In the genomic region with DNA sequence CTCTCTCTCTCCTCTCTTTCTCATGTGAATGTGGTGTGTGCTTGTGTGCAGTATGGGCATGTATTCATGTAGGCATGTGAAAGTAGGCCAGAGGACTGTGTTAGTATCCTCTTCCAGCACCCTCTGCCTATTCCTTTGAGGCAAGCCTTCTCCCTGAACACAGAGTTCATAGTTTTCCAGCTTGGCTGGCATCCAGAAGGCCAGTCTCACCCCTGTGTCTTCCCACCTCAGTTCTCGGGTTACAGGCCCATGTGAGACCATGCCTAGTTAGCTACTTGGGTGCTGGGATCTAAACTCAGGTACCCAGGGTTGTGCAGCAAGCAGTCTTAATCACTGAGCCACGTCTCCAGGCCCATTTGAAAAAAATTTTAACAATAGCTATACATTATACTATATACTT, we compare ENCODE assay signal across 19 mouse cellular contexts. TPM values are rescaled to one million over a fixed set of nuclear protein-coding genes. Genes with fewer than 3 reads are reported as not detected.
"Had no signal": no experiment of that assay in that cellular context is flagged by ENCODE, and none has a peak within 500 bp of the region (broad histone marks: within the 10 kb centered on the region; RNA-seq: fewer than 3 reads in every experiment).

No protein-coding gene starts in this region.

- H3K27me3 ChIP-seq: intestine, embryonic 15.5 days; limb, embryonic 13.5 days; liver, embryonic 12.5 days; liver, embryonic 15.5 days; midbrain, embryonic 12.5 days; midbrain, embryonic 15.5 days; neural tube, embryonic 12.5 days; neural tube, embryonic 15.5 days had no signal

- H3K36me3 ChIP-seq: intestine, embryonic 15.5 days; limb, embryonic 10.5 days; limb, embryonic 13.5 days; liver, embryonic 12.5 days; liver, embryonic 15.5 days; midbrain, embryonic 12.5 days; midbrain, embryonic 15.5 days; neural tube, embryonic 12.5 days; neural tube, embryonic 15.5 days had no signal

- H3K27ac ChIP-seq: intestine, embryonic 15.5 days; layer of hippocampus, adult 2 months; limb, embryonic 10.5 days; limb, embryonic 13.5 days; liver, embryonic 12.5 days; liver, embryonic 15.5 days; midbrain, embryonic 12.5 days; midbrain, embryonic 15.5 days; neural tube, embryonic 12.5 days; neural tube, embryonic 15.5 days had no signal

- H3K9ac ChIP-seq: intestine, embryonic 15.5 days; limb, embryonic 13.5 days; liver, embryonic 12.5 days; liver, embryonic 15.5 days; midbrain, embryonic 12.5 days; midbrain, embryonic 15.5 days; neural tube, embryonic 12.5 days; neural tube, embryonic 15.5 days had no signal

- H3K4me3 ChIP-seq: intestine, embryonic 15.5 days; layer of hippocampus, adult 2 months; limb, embryonic 10.5 days; limb, embryonic 13.5 days; liver, embryonic 12.5 days; liver, embryonic 15.5 days; midbrain, embryonic 12.5 days; midbrain, embryonic 15.5 days; neural tube, embryonic 12.5 days; neural tube, embryonic 15.5 days had no signal

- H3K4me1 ChIP-seq: intestine, embryonic 15.5 days; limb, embryonic 10.5 days; liver, embryonic 12.5 days; liver, embryonic 15.5 days; midbrain, embryonic 12.5 days; midbrain, embryonic 15.5 days; neural tube, embryonic 12.5 days; neural tube, embryonic 15.5 days had no signal

- ATAC-seq: intestine, embryonic 15.5 days; liver, embryonic 12.5 days; midbrain, embryonic 15.5 days had no signal

- H3K9me3 ChIP-seq: intestine, embryonic 15.5 days; limb, embryonic 10.5 days; limb, embryonic 13.5 days; liver, embryonic 12.5 days; liver, embryonic 15.5 days; midbrain, embryonic 12.5 days; midbrain, embryonic 15.5 days; neural tube, embryonic 12.5 days; neural tube, embryonic 15.5 days had no signal

- DNase-seq: layer of hippocampus, adult 9-11 months; liver; lung, adult 2 months; lung, postnatal 14 days; lung, postnatal 4 days; right cerebral cortex, adult 18-20 months; right cerebral cortex, postnatal 14 days; right cerebral cortex, postnatal 4 days; thymus, postnatal 25 days had no signal

- H3K4me2 ChIP-seq: intestine, embryonic 15.5 days; limb, embryonic 13.5 days; liver, embryonic 12.5 days; liver, embryonic 15.5 days; midbrain, embryonic 12.5 days; midbrain, embryonic 15.5 days; neural tube, embryonic 12.5 days; neural tube, embryonic 15.5 days had no signal

RNA-seq across cellular contexts. Expression of a gene that starts 17.8 kb away (rescaled TPM):
- polyA plus RNA-seq: liver, embryonic 15.5 days; midbrain, embryonic 15.5 days; neural tube, embryonic 15.5 days had no signal
